Mouse (Mus musculus) heart, embryonic 16.5 days (tissue): ENCODE results near the gene Spns3. TPM values are rescaled to one million over a fixed set of nuclear protein-coding genes. Genes with fewer than 3 reads are reported as not detected.

Source experiments
- ATAC-seq: fragments of 200-750 bp; cut with Nextera tagmentation; replicated peaks from 2 replicates; pipeline ENCODE4 v1.8.0; 2017; ENCODE audit warnings: moderate number of reproducible peaks; ENCODE audit not compliant: insufficient read depth, low FRiP score; ENCODE audit errors: extremely low read depth
- H3K27ac ChIP-seq: fragments of 300-500 bp; sonication (generic); 2 replicates; pipeline ENCODE4 v1.5.1; 2014; ENCODE audit warnings: mild to moderate bottlenecking, low read length, control low read depth, moderate library complexity
- H3K27me3 ChIP-seq: fragments of 300-500 bp; sonication (generic); 2 replicates; pipeline ENCODE4 v1.6.1; 2014; ENCODE audit warnings: low read length, mixed read lengths; ENCODE audit not compliant: control insufficient read depth, insufficient read depth
- H3K36me3 ChIP-seq: fragments of 300-500 bp; sonication (generic); 2 replicates; pipeline ENCODE4 v1.6.1; 2014; ENCODE audit not compliant: control insufficient read depth, insufficient read depth
- H3K4me1 ChIP-seq: fragments of 300-500 bp; sonication (generic); 2 replicates; pipeline ENCODE4 v1.6.1; 2014; ENCODE audit warnings: low read length, mixed read lengths; ENCODE audit not compliant: control insufficient read depth, insufficient read depth
- H3K4me2 ChIP-seq: fragments of 300-500 bp; sonication (generic); 2 replicates; pipeline ENCODE4 v1.6.1; 2014; ENCODE audit warnings: low read depth, mild to moderate bottlenecking, control low read depth, low read length
- H3K4me3 ChIP-seq: fragments of 300-500 bp; sonication (generic); 2 replicates; pipeline ENCODE4 v1.5.1; 2014; ENCODE audit warnings: mild to moderate bottlenecking, control low read depth, low read length
- H3K9ac ChIP-seq: fragments of 300-500 bp; sonication (generic); 2 replicates; pipeline ENCODE4 v1.6.1; 2014; ENCODE audit warnings: low read length, control low read depth
- H3K9me3 ChIP-seq: fragments of 300-500 bp; sonication (generic); replicated peaks from 2 replicates; pipeline ENCODE4 v1.6.1; 2016; ENCODE audit warnings: low read length; ENCODE audit not compliant: control insufficient read depth
- WGBS: fragments of 180-500 bp; shearing (Covaris S2); extraction: QIAGEN DNeasy Blood & Tissue Kit; methylation state at CpG from one replicate; pipeline ENCODE4 v1.1.7; 2014; 5-methylcytosine and 5-hydroxymethylcytosine counted together
- polyA plus RNA-seq: library from polyadenylated mRNA; unstranded; fragments of >200 nt; fragmentation: Nextera tagmentation; extraction: Ambion mirVana; gene quantifications from 2 replicates; pipeline ENCODE4 v1.2.1, GENCODE M21; 2015

The Spns3 gene
- polyA plus RNA-seq, 1 experiment from 2014 or later, result 1.0 TPM

DNA sequence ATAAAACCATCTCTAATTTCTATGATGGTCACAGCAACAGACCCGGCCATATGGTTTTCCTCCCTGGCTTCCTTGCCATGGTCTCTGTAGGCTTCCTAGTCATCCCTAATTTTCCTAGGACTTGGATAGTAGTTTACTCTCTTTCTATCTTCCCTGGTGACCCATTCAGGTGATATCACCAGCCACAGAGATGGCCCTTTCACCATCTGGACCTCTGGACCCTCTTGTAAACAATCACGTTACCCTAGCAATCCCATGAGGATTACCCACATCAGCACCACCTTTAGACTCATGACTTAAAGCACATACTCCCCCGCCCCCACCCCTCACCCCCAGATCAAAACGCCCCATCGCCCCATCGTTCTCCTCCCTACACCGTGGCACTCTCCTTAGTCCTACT, 16.0 kb upstream of the Spns3 start:
- H3K9ac ChIP-seq, result no peak overlapping the region
- no peak overlapping the region for H3K27ac ChIP-seq
- no peaks in the 10 kb centered on the region for H3K9me3 ChIP-seq
- H3K27me3 ChIP-seq, result no peaks in the 10 kb centered on the region
- 64% methylated on average over 7 of the region's 7 CpGs for WGBS
- no peaks in the 10 kb centered on the region; the same call in 1 of the 2 replicates for H3K4me1 ChIP-seq
- H3K36me3 ChIP-seq, result no peaks in the 10 kb centered on the region
- no peak overlapping the region for H3K4me3 ChIP-seq
- no peak overlapping the region for H3K4me2 ChIP-seq
- no peak for ATAC-seq

DNA sequence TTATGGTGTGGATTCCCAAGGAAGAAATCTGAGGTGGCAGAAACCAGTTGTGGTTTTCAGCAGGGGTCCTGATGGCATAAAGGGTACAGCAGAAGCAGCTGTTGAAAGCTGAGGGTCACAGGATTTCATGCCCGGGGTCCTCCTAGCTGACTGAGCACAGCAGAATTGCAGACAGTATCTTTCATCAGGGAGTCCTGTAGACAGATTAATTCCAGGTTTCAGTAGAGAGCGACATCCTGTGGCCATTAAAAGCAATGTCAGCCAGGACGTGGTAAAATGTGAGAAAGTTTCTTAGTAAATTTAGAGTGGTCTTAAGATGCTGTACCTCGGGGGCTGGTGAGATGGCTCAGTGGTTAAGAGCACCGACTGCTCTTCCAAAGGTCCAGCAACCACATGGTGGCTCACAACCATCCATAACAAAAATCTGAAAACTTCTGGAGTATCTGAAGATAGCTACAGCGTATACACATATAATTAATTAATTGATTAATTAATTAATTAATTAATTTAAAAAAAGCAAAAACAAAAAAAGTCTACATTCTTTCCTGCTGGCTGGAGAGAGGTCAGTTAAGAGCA, 14.0 kb upstream of the Spns3 start:
- H3K4me1 ChIP-seq, result no peaks in the 10 kb centered on the region; the same call in 1 of the 2 replicates
- 18% methylated on average over 6 of the region's 6 CpGs for WGBS
- H3K9ac ChIP-seq, result peak overlapping the region; percentile 40; the same call in 1 of the 2 replicates
- H3K27me3 ChIP-seq, result no peaks in the 10 kb centered on the region
- no peak for ATAC-seq
- H3K9me3 ChIP-seq, result no peaks in the 10 kb centered on the region
- no peaks in the 10 kb centered on the region for H3K36me3 ChIP-seq
- no peak overlapping the region for H3K4me3 ChIP-seq
- no peak overlapping the region for H3K4me2 ChIP-seq
- no peak overlapping the region for H3K27ac ChIP-seq

DNA sequence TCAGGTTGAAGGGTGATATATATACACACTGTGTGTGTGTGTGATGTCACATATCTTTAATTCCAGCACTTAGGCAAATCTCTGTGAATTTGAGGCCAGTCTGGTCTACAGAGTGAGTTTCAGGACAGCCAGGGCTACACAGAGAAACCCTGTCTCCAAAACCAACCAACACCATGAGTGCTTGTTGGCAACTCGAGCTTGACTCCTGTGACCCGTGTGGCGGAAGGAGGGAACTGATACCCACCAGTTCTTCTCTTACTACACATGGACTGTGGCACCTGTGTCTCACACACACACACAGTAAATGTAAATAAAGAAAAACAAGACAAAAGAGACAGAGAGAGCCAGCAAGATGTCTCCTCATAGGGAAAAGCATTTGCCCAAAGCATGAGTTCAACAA, 10.4 kb upstream of the Spns3 start:
- WGBS, result 57% methylated on average over 3 of the region's 3 CpGs
- no peaks in the 10 kb centered on the region for H3K9me3 ChIP-seq

GRCm38 (mm10) chr11:72558155-72558554, 7.8 kb upstream of the Spns3 start:
- H3K36me3 ChIP-seq, result no peaks in the 10 kb centered on the region
- H3K4me1 ChIP-seq, result no peaks in the 10 kb centered on the region
- H3K4me3 ChIP-seq, result no peak overlapping the region
- no peak overlapping the region for H3K9ac ChIP-seq
- no peaks in the 10 kb centered on the region for H3K9me3 ChIP-seq
- 53% methylated on average over 5 of the region's 5 CpGs for WGBS
- H3K4me2 ChIP-seq, result no peak overlapping the region
- H3K27me3 ChIP-seq, result no peaks in the 10 kb centered on the region
- no peak overlapping the region for H3K27ac ChIP-seq
- no peak for ATAC-seq

More for the DNA sequence above, 10.4 kb upstream of the Spns3 start:
- Histone ChIP-seq H3K27me3 (no peaks in the 10 kb centered on the region), H3K36me3 (no peaks in the 10 kb centered on the region), H3K4me2 (no peak overlapping the region), H3K4me3 (no peak overlapping the region), H3K27ac (no peak overlapping the region), H3K9ac (no peak overlapping the region), H3K4me1 (no peaks in the 10 kb centered on the region; the same call in 1 of the 2 replicates)
- ATAC-seq, result no peak

GRCm38 (mm10) chr11:72556953-72557352, 6.6 kb upstream of the Spns3 start:
- no peak overlapping the region for H3K9ac ChIP-seq
- H3K27me3 ChIP-seq, result no peaks in the 10 kb centered on the region
- no peak for ATAC-seq
- no peak overlapping the region for H3K4me3 ChIP-seq
- WGBS, result 65% methylated on average over 2 of the region's 2 CpGs
- H3K27ac ChIP-seq, result no peak overlapping the region
- no peaks in the 10 kb centered on the region for H3K9me3 ChIP-seq
- no peaks in the 10 kb centered on the region for H3K36me3 ChIP-seq
- no peaks in the 10 kb centered on the region for H3K4me1 ChIP-seq
- no peak overlapping the region for H3K4me2 ChIP-seq

DNA sequence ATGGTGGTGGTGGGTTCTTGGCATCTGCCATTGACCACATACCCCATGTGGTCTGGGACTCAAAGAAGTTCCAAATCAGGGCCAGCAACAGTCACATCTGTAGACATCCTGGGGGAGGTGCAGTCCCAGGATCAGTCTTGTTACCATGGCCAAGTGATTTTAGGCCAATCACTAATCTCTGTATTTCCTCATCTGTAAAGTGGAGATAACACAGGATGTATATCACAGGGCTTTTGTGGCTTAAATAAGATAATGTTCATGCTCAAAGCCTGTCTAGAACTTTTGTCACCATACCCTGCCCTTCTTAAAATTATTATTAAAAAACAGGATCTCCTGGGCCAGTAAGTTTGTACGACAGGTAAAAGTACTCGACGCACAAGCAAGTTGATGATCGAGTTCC, 6.2 kb upstream of the Spns3 start:
- 84% methylated on average over 4 of the region's 4 CpGs for WGBS
- Histone ChIP-seq H3K36me3 (no peaks in the 10 kb centered on the region), H3K27ac (no peak overlapping the region), H3K9me3 (no peaks in the 10 kb centered on the region), H3K4me3 (no peak overlapping the region), H3K27me3 (no peaks in the 10 kb centered on the region), H3K9ac (no peak overlapping the region), H3K4me2 (no peak overlapping the region), H3K4me1 (no peaks in the 10 kb centered on the region)
- no peak for ATAC-seq

GRCm38 (mm10) chr11:72551531-72552105, 1.3 kb upstream of the Spns3 start:
- no peak for ATAC-seq
- Histone ChIP-seq H3K4me2 (no peak overlapping the region), H3K4me1 (peaks cover 4% of the 10 kb centered on the region), H3K9ac (no peak overlapping the region), H3K27me3 (no peaks in the 10 kb centered on the region), H3K27ac (no peak overlapping the region), H3K9me3 (no peaks in the 10 kb centered on the region), H3K36me3 (no peaks in the 10 kb centered on the region), H3K4me3 (no peak overlapping the region)
- WGBS, result 68% methylated on average over 7 of the region's 7 CpGs

GRCm38 (mm10) chr11:72547181-72547580, 3.1 kb downstream of the Spns3 start:
- Histone ChIP-seq H3K4me1 (peaks cover 6% of the 10 kb centered on the region), H3K27ac (no peak overlapping the region), H3K4me2 (no peak overlapping the region), H3K27me3 (no peaks in the 10 kb centered on the region), H3K9me3 (no peaks in the 10 kb centered on the region), H3K4me3 (no peak overlapping the region), H3K36me3 (no peaks in the 10 kb centered on the region), H3K9ac (no peak overlapping the region)
- no peak for ATAC-seq
- WGBS, result 60% methylated on average over 3 of the region's 3 CpGs

DNA sequence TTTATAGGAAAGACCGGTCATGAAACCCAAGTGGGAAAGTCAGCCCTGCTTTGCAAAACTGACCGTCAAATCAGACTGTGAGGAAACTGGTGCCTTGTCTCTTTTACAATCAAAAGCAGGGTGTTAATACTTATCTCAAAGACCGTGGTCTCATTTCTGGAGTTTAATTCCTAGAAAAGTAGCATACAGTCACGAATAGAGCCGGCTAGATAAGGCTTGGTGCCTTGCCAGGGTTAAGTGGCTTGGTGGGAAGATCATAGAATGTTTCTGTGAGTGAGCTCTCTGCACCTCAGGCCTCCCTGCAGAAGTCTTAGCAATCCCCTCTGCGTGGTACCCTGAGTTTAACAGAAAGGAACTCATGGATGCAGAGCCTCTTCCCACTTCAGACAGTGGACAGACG, 5.6 kb downstream of the Spns3 start:
- H3K4me1 ChIP-seq, result 0 out of 2 replicates have a peak, but pooled peaks cover 3% of the 10 kb centered on the region
- no peaks in the 10 kb centered on the region for H3K9me3 ChIP-seq
- no peak overlapping the region for H3K27ac ChIP-seq
- no peak overlapping the region for H3K9ac ChIP-seq
- no peak overlapping the region for H3K4me2 ChIP-seq
- no peak overlapping the region for H3K4me3 ChIP-seq
- no peaks in the 10 kb centered on the region for H3K27me3 ChIP-seq
- no peak for ATAC-seq
- WGBS, result 39% methylated on average over 7 of the region's 7 CpGs
- H3K36me3 ChIP-seq, result no peaks in the 10 kb centered on the region
